Mouse (Mus musculus): ENCODE measurements around the gene Sf1. TPM values are rescaled to one million over a fixed set of nuclear protein-coding genes. Genes with fewer than 3 reads are reported as not detected.

Gene Sf1
- total and polyA plus RNA-seq, 2 experiments from 2014 or later, result 38.3 to 41.8 TPM

- Histone ChIP-seq H3K36me3 (replicated peaks; ENCODE audit: control insufficient read depth, insufficient read depth, low read length) (peaks cover 63% of the 10 kb centered on the region), H3K27me3 (ENCODE audit: control insufficient read depth, insufficient read depth, low read length) (no peaks in the 10 kb centered on the region), H3K9ac (replicated peaks; ENCODE audit: low read depth, low read length) (no peak overlapping the region), H3K4me1 (ENCODE audit: control insufficient read depth, insufficient read depth) (peaks cover 17% of the 10 kb centered on the region; the same call in 1 of the 2 replicates), H3K4me2 (ENCODE audit: low read depth, low read length) (no peak overlapping the region), H3K4me3 (ENCODE audit: low read depth, low read length) (no peak overlapping the region), H3K27ac (ENCODE audit: low read depth) (peak overlapping the region; percentile 61; the same call in 1 of the 2 replicates), H3K9me3 (replicated peaks; ENCODE audit: control insufficient read depth, low read length) (no peaks in the 10 kb centered on the region)
- TF ChIP-seq CTCF (IDR thresholded peaks at IDR 0.05; ENCODE audit: low read depth) (no peak), EP300 (IDR thresholded peaks at IDR 0.05; ENCODE audit: low read depth) (no peak)
- ATAC-seq (ENCODE audit: insufficient read depth, low read depth) (no peak), DNase-seq (ENCODE audit: low spot score) (no peak)
- WGBS, result 50% methylated on average over 2 of the region's 2 CpGs
Observed at GRCm38 (mm10) chr19:6376643-6377042, 13.2 kb downstream of the Sf1 start.

- Histone ChIP-seq H3K4me3 (ENCODE audit: low read depth, low read length) (no peak overlapping the region), H3K27ac (ENCODE audit: low read depth) (peak overlapping the region; percentile 61), H3K27me3 (ENCODE audit: control insufficient read depth, insufficient read depth, low read length) (no peaks in the 10 kb centered on the region), H3K36me3 (replicated peaks; ENCODE audit: control insufficient read depth, insufficient read depth, low read length) (peaks cover 55% of the 10 kb centered on the region), H3K4me1 (ENCODE audit: control insufficient read depth, insufficient read depth) (peaks cover 23% of the 10 kb centered on the region), H3K4me2 (ENCODE audit: low read depth, low read length) (no peak overlapping the region), H3K9me3 (replicated peaks; ENCODE audit: control insufficient read depth, low read length) (no peaks in the 10 kb centered on the region), H3K9ac (replicated peaks; ENCODE audit: low read depth, low read length) (no peak overlapping the region)
- ATAC-seq (ENCODE audit: insufficient read depth, low read depth) (0 out of 2 replicates have a peak, but pooled peaks have one; percentile 19), DNase-seq (ENCODE audit: low spot score) (peak; percentile 39)
- WGBS, result 61% methylated on average over 11 of the region's 11 CpGs
- TF ChIP-seq CTCF (IDR thresholded peaks at IDR 0.05; ENCODE audit: low read depth) (no peak), EP300 (IDR thresholded peaks at IDR 0.05; ENCODE audit: low read depth) (no peak)
Observed at GRCm38 (mm10) chr19:6377327-6378040, 14.0 kb downstream of the Sf1 start.

- H3K4me1 ChIP-seq (ENCODE audit: control insufficient read depth, insufficient read depth), result peaks cover 40% of the 10 kb centered on the region
- ATAC-seq (ENCODE audit: insufficient read depth, low read depth), result no peak
- WGBS, result 90% methylated on average over 9 of the region's 9 CpGs
Observed at GRCm38 (mm10) chr19:6380411-6381166, 17.1 kb downstream of the Sf1 start.

GRCm38 (mm10) chr19:6381238-6381637, 17.7 kb downstream of the Sf1 start:
- ATAC-seq (ENCODE audit: insufficient read depth, low read depth), result no peak
- no peak overlapping the region for H3K4me3 ChIP-seq (ENCODE audit: low read depth, low read length)
- TF ChIP-seq CTCF (IDR thresholded peaks at IDR 0.05; ENCODE audit: low read depth), result no peak
- peaks cover 19% of the 10 kb centered on the region for H3K36me3 ChIP-seq (replicated peaks; ENCODE audit: control insufficient read depth, insufficient read depth, low read length)
- no peak overlapping the region for H3K27ac ChIP-seq (ENCODE audit: low read depth)
- no peaks in the 10 kb centered on the region for H3K9me3 ChIP-seq (replicated peaks; ENCODE audit: control insufficient read depth, low read length)
- 99% methylated on average over 5 of the region's 5 CpGs for WGBS
- DNase-seq (ENCODE audit: low spot score), result no peak
- peaks cover 40% of the 10 kb centered on the region for H3K4me1 ChIP-seq (ENCODE audit: control insufficient read depth, insufficient read depth)
- H3K9ac ChIP-seq (replicated peaks; ENCODE audit: low read depth, low read length), result no peak overlapping the region
- no peak overlapping the region for H3K4me2 ChIP-seq (ENCODE audit: low read depth, low read length)
- no peaks in the 10 kb centered on the region for H3K27me3 ChIP-seq (ENCODE audit: control insufficient read depth, insufficient read depth, low read length)

More at GRCm38 (mm10) chr19:6380411-6381166, 17.1 kb downstream of the Sf1 start:
- Histone ChIP-seq H3K27me3 (ENCODE audit: control insufficient read depth, insufficient read depth, low read length) (no peaks in the 10 kb centered on the region), H3K9ac (replicated peaks; ENCODE audit: low read depth, low read length) (no peak overlapping the region), H3K9me3 (replicated peaks; ENCODE audit: control insufficient read depth, low read length) (no peaks in the 10 kb centered on the region), H3K36me3 (replicated peaks; ENCODE audit: control insufficient read depth, insufficient read depth, low read length) (peaks cover 25% of the 10 kb centered on the region), H3K27ac (ENCODE audit: low read depth) (no peak overlapping the region), H3K4me3 (ENCODE audit: low read depth, low read length) (no peak overlapping the region), H3K4me2 (ENCODE audit: low read depth, low read length) (no peak overlapping the region)
- TF ChIP-seq EP300 (IDR thresholded peaks at IDR 0.05; ENCODE audit: low read depth), result no peak
- no peak for TF ChIP-seq CTCF (IDR thresholded peaks at IDR 0.05; ENCODE audit: low read depth)
- DNase-seq (ENCODE audit: low spot score), result no peak

- Histone ChIP-seq H3K27me3 (ENCODE audit: control insufficient read depth, insufficient read depth, low read length) (no peaks in the 10 kb centered on the region), H3K36me3 (replicated peaks; ENCODE audit: control insufficient read depth, insufficient read depth, low read length) (peaks cover 19% of the 10 kb centered on the region; the same call in 1 of the 2 replicates), H3K27ac (ENCODE audit: low read depth) (peak overlapping the region; percentile 87), H3K4me1 (ENCODE audit: control insufficient read depth, insufficient read depth) (peaks cover 38% of the 10 kb centered on the region), H3K4me3 (ENCODE audit: low read depth, low read length) (no peak overlapping the region), H3K9me3 (replicated peaks; ENCODE audit: control insufficient read depth, low read length) (no peaks in the 10 kb centered on the region), H3K9ac (replicated peaks; ENCODE audit: low read depth, low read length) (no peak overlapping the region), H3K4me2 (ENCODE audit: low read depth, low read length) (no peak overlapping the region)
- DNase-seq (ENCODE audit: low spot score) (no peak), ATAC-seq (ENCODE audit: insufficient read depth, low read depth) (no peak)
- 55% methylated on average over 4 of the region's 4 CpGs for WGBS
- TF ChIP-seq CTCF (IDR thresholded peaks at IDR 0.05; ENCODE audit: low read depth) (no peak), EP300 (IDR thresholded peaks at IDR 0.05; ENCODE audit: low read depth) (no peak)
Observed at GRCm38 (mm10) chr19:6382323-6382924, 18.9 kb downstream of the Sf1 start.

All from heart, postnatal 0 days (tissue).